Mouse (Mus musculus) CH12.LX (cell line): ENCODE data around the gene Xntrpc.

Experiments used
- CHD1 ChIP-seq: IDR thresholded peaks from 2 replicates; pipeline ENCODE4 v1.6.1; 2012; ENCODE audit warnings: low read depth, low read length, improper control_type of control experiment, inconsistent platforms
- CTCF ChIP-seq, 2 experiments: IDR thresholded peaks in 1 of 2; conservative IDR thresholded peaks in 1 of 2; 2 replicates each; pipeline ENCODE4 v1.5.1; 2011 to 2012; ENCODE audit warnings: low read depth in 2 of 2, low read length in 2 of 2, improper control_type of control experiment in 1 of 2, inconsistent platforms in 1 of 2, mild to moderate bottlenecking in 1 of 2, moderate library complexity in 1 of 2
- ELF1 ChIP-seq: IDR thresholded peaks from 2 replicates; pipeline ENCODE4 v1.6.1; 2014; ENCODE audit warnings: low read depth, mild to moderate bottlenecking, inconsistent platforms, low read length, improper control_type of control experiment
- EP300 ChIP-seq: IDR thresholded peaks from 2 replicates; pipeline ENCODE4 v1.6.1; 2011; ENCODE audit warnings: low read length, improper control_type of control experiment
- HCFC1 ChIP-seq: IDR thresholded peaks from 2 replicates; pipeline ENCODE4 v1.6.1; 2012; ENCODE audit warnings: low read depth, mild to moderate bottlenecking, inconsistent platforms, low read length, improper control_type of control experiment
- IRF4 ChIP-seq: IDR thresholded peaks from 2 replicates; pipeline ENCODE4 v1.6.1; 2014; ENCODE audit warnings: low read depth, mild to moderate bottlenecking, inconsistent platforms, low read length, improper control_type of control experiment
- JUND ChIP-seq: conservative IDR thresholded peaks from 2 replicates; pipeline ENCODE4 v1.6.1; 2011; ENCODE audit warnings: low read depth, low read length, improper control_type of control experiment
- MXI1 ChIP-seq: IDR thresholded peaks from 2 replicates; pipeline ENCODE4 v1.6.1; 2011; ENCODE audit warnings: mild to moderate bottlenecking, low read depth, low read length, improper control_type of control experiment
- POLR2A ChIP-seq: IDR thresholded peaks from 2 replicates; pipeline ENCODE4 v1.6.1; 2011; ENCODE audit warnings: low read depth, mild to moderate bottlenecking, improper control_type of control experiment, low read length
- USF1 ChIP-seq: IDR thresholded peaks from 2 replicates; pipeline ENCODE4 v1.6.1; 2014; ENCODE audit warnings: low read depth, mild to moderate bottlenecking, inconsistent platforms, low read length, improper control_type of control experiment
- ZC3H11A ChIP-seq: IDR thresholded peaks from 2 replicates; pipeline ENCODE4 v1.6.1; 2012; ENCODE audit warnings: low read depth, mild to moderate bottlenecking, inconsistent platforms, low read length, improper control_type of control experiment

DNA sequence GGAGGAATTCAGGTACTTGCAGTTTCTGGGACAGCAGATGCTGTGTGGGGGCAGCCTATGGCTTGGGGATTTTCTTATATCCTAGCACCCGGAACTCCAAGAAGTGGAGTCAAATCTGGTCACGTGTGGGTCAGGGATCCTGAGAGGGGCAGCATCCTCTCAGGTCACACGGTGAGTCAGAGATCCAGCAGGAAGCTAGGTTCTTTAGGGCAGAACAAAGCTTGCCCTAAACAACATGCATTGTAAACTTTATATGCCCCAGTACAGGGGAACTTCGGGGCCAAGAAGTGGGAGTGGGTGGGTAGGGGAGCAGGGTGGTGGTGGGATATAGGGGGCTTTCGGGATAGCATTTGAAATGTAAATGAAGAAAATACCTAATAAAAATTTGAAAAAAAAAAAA, 35.4 kb downstream of the Xntrpc start:
- TF ChIP-seq IRF4 (no peak), ELF1 (no peak), EP300 (no peak), CTCF (conservative IDR thresholded peaks at IDR 0.05 in 1 of 2, IDR thresholded peaks at IDR 0.05 in 1 of 2; ENCODE audit: low read depth in 2 of 2, low read length in 2 of 2) (no peak), HCFC1 (no peak), CHD1 (no peak), POLR2A (no peak), ZC3H11A (no peak), MXI1 (no peak), JUND (no peak), USF1 (no peak)
